Mouse (Mus musculus): ENCODE measurements at regions not wholly inside any gene's neighbourhood (a gene's known extent, or its start where the extent isn't known, plus 50 kb on each side); places are given as distances from the start of the nearest gene placed in this dataset.

DNA sequence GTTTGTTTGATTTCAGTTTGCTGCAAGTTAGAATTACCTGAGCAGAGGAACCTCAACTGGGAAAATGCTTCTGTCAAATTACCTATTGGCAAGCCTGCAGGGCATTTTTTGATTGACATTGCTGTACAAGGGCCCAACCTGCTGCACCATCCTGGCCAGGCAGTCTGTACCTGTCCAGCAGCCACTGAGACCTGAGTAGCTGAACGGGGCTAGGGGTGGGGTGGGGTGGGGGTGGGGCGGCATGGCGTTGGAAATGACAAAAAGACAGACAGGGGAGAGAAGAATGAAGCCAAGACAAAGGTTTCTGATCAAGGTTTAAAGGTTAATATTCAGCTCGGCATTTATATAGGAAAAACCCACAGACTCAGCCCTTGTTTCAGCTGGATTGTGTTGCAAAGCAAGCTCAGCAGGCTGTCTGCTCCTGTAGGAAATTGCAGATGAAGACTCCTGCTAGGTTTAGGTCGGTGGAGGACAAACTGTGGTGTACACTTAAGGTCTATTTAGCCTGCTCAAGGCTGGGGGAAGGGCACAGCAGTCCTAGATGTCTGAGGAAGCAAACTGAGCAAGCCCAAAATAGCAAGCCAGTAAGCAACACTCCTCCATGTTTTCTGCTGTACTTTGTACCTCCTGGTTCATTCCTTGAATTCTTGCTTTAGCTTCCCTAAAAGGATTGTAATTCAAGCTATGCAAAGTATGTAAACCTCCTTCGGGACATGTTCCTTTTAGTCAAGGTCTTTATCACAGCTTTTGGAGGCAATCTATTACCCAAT lies 369.4 kb upstream of the Nrsn1 start:
- Histone ChIP-seq H3K4me1 (ENCODE audit: control insufficient read depth in 2 of 2, insufficient read depth in 2 of 2, low read length in 2 of 2, poor library complexity in 1 of 2) (peaks cover 0 to 2% of the 10 kb centered on the region in 2 experiments; a peak in 1 of 4 replicates), H3K27ac (ENCODE audit: insufficient read depth, low read depth, low read length, poor library complexity, severe bottlenecking) (peak overlapping the region; percentile 85), H3K9ac (ENCODE audit: insufficient read depth, low read depth, low read length, poor library complexity, severe bottlenecking) (no peak overlapping the region), H3K9me3 (ENCODE audit: control insufficient read depth, insufficient read depth, low read depth, low read length) (no peaks in the 10 kb centered on the region), H3K36me3 (ENCODE audit: control insufficient read depth, insufficient read depth, low read length, poor library complexity, severe bottlenecking) (no peaks in the 10 kb centered on the region), H3K4me3 (ENCODE audit: insufficient read depth in 1 of 2, low read depth in 1 of 2, low read length in 2 of 2, poor library complexity in 1 of 2, severe bottlenecking in 1 of 2) (no peak overlapping the region)
- in situ Hi-C loops (cut with MboI; ENCODE audit: low sequenced_read_pairs in 2 of 2, unreplicated experiment in 2 of 2) = no loop called here
- TF ChIP-seq HCFC1 (IDR thresholded peaks at IDR 0.05; ENCODE audit: borderline replicate concordance, insufficient read depth, low read length) (no peak), MAFK (IDR thresholded peaks at IDR 0.05; ENCODE audit: insufficient read depth, low read depth, low read length) (no peak), ZC3H11A (IDR thresholded peaks at IDR 0.05; ENCODE audit: borderline replicate concordance, low read depth, low read length) (no peak), ZNF384 (IDR thresholded peaks at IDR 0.05; ENCODE audit: low read depth, low read length) (no peak), CHD2 (IDR thresholded peaks at IDR 0.05; ENCODE audit: low read depth, low read length) (no peak)
- peak; percentile 54 for DNase-seq (ENCODE audit: low read depth, low spot score)

DNA sequence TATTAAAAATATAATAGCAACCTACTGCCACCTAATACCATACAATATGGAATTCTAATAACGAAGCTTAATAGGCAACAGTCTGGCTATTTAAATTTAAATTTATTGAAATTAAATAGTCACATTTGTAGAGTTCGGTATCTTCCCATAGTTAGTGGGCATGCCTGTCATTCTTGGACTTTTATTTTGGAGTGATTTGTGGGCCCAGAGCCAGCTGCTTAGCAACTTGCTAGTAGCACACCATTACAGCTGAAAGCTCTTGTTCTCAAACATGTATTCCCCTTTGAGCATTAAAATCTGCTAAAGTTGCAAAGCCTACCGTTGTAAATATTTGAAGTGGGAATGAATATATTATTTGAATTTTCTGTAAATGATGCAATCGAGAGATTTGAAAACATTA lies 359.2 kb upstream of the Nrsn1 start:
- no peaks in the 10 kb centered on the region for H3K36me3 ChIP-seq (ENCODE audit: control insufficient read depth, insufficient read depth, low read length, poor library complexity, severe bottlenecking)
- H3K4me1 ChIP-seq (ENCODE audit: control insufficient read depth in 2 of 2, insufficient read depth in 2 of 2, low read length in 2 of 2, poor library complexity in 1 of 2) = no peaks in the 10 kb centered on the region
- H3K27ac ChIP-seq (ENCODE audit: insufficient read depth, low read depth, low read length, poor library complexity, severe bottlenecking) = no peak overlapping the region
- H3K9ac ChIP-seq (ENCODE audit: insufficient read depth, low read depth, low read length, poor library complexity, severe bottlenecking) = no peak overlapping the region
- no peaks in the 10 kb centered on the region for H3K9me3 ChIP-seq (ENCODE audit: control insufficient read depth, insufficient read depth, low read depth, low read length)
- H3K4me3 ChIP-seq (ENCODE audit: insufficient read depth in 1 of 2, low read depth in 1 of 2, low read length in 2 of 2, poor library complexity in 1 of 2, severe bottlenecking in 1 of 2) = no peak overlapping the region
- DNase-seq (ENCODE audit: low read depth, low spot score) = no peak
- TF ChIP-seq MAFK (IDR thresholded peaks at IDR 0.05; ENCODE audit: insufficient read depth, low read depth, low read length) (no peak), HCFC1 (IDR thresholded peaks at IDR 0.05; ENCODE audit: borderline replicate concordance, insufficient read depth, low read length) (no peak), ZNF384 (IDR thresholded peaks at IDR 0.05; ENCODE audit: low read depth, low read length) (no peak), ZC3H11A (IDR thresholded peaks at IDR 0.05; ENCODE audit: borderline replicate concordance, low read depth, low read length) (no peak), CHD2 (IDR thresholded peaks at IDR 0.05; ENCODE audit: low read depth, low read length) (no peak)
- in situ Hi-C loops (cut with MboI; ENCODE audit: low sequenced_read_pairs in 2 of 2, unreplicated experiment in 2 of 2) = no loop called here

DNA sequence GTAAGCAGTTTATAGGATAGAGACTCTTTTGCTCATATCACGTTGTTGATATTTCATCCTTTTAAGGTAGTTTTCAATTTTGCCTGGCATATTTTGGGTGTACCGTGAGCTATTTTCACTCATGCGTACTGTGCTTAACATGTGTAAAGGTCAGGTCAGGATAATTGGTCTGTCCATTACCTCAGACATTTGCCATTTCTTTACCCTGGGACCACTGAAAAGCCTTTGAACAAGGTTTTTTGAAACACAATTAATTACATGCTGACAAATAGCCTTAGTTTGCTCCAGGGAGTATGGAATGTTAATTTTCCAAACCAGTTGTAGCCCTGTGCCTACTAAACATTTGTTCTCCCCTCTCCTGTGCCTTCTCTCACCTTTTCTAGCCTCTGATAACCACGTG lies 347.3 kb upstream of the Nrsn1 start:
- no peak for TF ChIP-seq CHD2 (IDR thresholded peaks at IDR 0.05; ENCODE audit: low read depth, low read length)
- TF ChIP-seq HCFC1 (IDR thresholded peaks at IDR 0.05; ENCODE audit: borderline replicate concordance, insufficient read depth, low read length) = no peak
- H3K27ac ChIP-seq (ENCODE audit: insufficient read depth, low read depth, low read length, poor library complexity, severe bottlenecking) = no peak overlapping the region
- H3K9me3 ChIP-seq (ENCODE audit: control insufficient read depth, insufficient read depth, low read depth, low read length) = no peaks in the 10 kb centered on the region
- H3K9ac ChIP-seq (ENCODE audit: insufficient read depth, low read depth, low read length, poor library complexity, severe bottlenecking) = no peak overlapping the region
- H3K4me3 ChIP-seq (ENCODE audit: insufficient read depth in 1 of 2, low read depth in 1 of 2, low read length in 2 of 2, poor library complexity in 1 of 2, severe bottlenecking in 1 of 2) = no peak overlapping the region
- in situ Hi-C loops (cut with MboI; ENCODE audit: low sequenced_read_pairs in 2 of 2, unreplicated experiment in 2 of 2) = no loop called here
- H3K4me1 ChIP-seq (ENCODE audit: control insufficient read depth in 2 of 2, insufficient read depth in 2 of 2, low read length in 2 of 2, poor library complexity in 1 of 2) = no peaks in the 10 kb centered on the region
- no peaks in the 10 kb centered on the region for H3K36me3 ChIP-seq (ENCODE audit: control insufficient read depth, insufficient read depth, low read length, poor library complexity, severe bottlenecking)
- no peak for DNase-seq (ENCODE audit: low read depth, low spot score)

DNA sequence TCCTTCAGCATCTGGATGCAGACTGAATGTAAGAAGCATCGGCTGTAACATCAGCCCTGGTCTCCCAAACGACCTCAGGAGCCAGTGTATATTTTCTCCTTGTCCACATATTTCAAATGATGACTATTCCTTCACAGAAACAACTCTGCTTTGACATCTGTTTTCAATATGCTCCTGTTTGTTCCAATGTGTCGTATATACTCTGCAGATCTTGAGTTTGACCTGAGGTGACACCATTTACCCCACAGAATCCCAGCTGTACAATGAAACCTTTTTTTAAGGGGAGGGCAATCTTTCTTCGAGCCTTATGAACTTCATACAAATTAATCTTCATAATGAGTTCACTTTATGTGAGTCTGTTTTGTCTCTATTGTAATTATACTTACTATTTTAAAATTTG lies 341.7 kb upstream of the Nrsn1 start:
- Histone ChIP-seq H3K27ac (ENCODE audit: insufficient read depth, low read depth, low read length, poor library complexity, severe bottlenecking) (no peak overlapping the region), H3K4me3 (ENCODE audit: insufficient read depth in 1 of 2, low read depth in 1 of 2, low read length in 2 of 2, poor library complexity in 1 of 2, severe bottlenecking in 1 of 2) (no peak overlapping the region), H3K9me3 (ENCODE audit: control insufficient read depth, insufficient read depth, low read depth, low read length) (no peaks in the 10 kb centered on the region), H3K36me3 (ENCODE audit: control insufficient read depth, insufficient read depth, low read length, poor library complexity, severe bottlenecking) (no peaks in the 10 kb centered on the region), H3K4me1 (ENCODE audit: control insufficient read depth in 2 of 2, insufficient read depth in 2 of 2, low read length in 2 of 2, poor library complexity in 1 of 2) (no peaks in the 10 kb centered on the region), H3K9ac (ENCODE audit: insufficient read depth, low read depth, low read length, poor library complexity, severe bottlenecking) (no peak overlapping the region)
- in situ Hi-C loops (cut with MboI; ENCODE audit: low sequenced_read_pairs in 2 of 2, unreplicated experiment in 2 of 2) = no loop called here
- no peak for DNase-seq (ENCODE audit: low read depth, low spot score)
- no peak for TF ChIP-seq ZNF384 (IDR thresholded peaks at IDR 0.05; ENCODE audit: low read depth, low read length)
- no peak for TF ChIP-seq MAFK (IDR thresholded peaks at IDR 0.05; ENCODE audit: insufficient read depth, low read depth, low read length)
- TF ChIP-seq HCFC1 (IDR thresholded peaks at IDR 0.05; ENCODE audit: borderline replicate concordance, insufficient read depth, low read length) = no peak
- no peak for TF ChIP-seq ZC3H11A (IDR thresholded peaks at IDR 0.05; ENCODE audit: borderline replicate concordance, low read depth, low read length)
- no peak for TF ChIP-seq CHD2 (IDR thresholded peaks at IDR 0.05; ENCODE audit: low read depth, low read length)

DNA sequence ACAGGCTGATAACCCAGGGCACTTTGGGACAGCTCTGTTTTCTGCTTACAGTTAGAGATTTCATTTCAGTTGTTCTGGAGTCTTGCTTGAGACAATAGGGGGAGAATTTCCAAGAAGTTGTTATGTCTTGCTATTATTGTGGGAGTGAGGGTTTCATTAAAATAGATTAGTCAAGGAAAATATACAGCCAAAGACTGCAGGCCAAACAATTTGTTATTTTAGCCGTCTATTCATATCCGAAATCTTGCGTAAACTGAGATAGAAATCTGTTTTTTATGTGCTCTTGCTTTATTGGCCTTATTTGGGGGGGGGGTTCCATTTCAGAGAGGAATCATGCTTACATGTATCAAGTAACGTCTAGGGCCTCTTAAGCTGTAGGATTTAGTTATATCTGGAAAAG lies 339.3 kb upstream of the Nrsn1 start:
- no peak for DNase-seq (ENCODE audit: low read depth, low spot score)
- H3K4me1 ChIP-seq (ENCODE audit: control insufficient read depth in 2 of 2, insufficient read depth in 2 of 2, low read length in 2 of 2, poor library complexity in 1 of 2) = no peaks in the 10 kb centered on the region
- H3K36me3 ChIP-seq (ENCODE audit: control insufficient read depth, insufficient read depth, low read length, poor library complexity, severe bottlenecking) = no peaks in the 10 kb centered on the region
- no peak overlapping the region for H3K4me3 ChIP-seq (ENCODE audit: insufficient read depth in 1 of 2, low read depth in 1 of 2, low read length in 2 of 2, poor library complexity in 1 of 2, severe bottlenecking in 1 of 2)
- H3K9me3 ChIP-seq (ENCODE audit: control insufficient read depth, insufficient read depth, low read depth, low read length) = no peaks in the 10 kb centered on the region
- no peak for TF ChIP-seq ZC3H11A (IDR thresholded peaks at IDR 0.05; ENCODE audit: borderline replicate concordance, low read depth, low read length)
- TF ChIP-seq CHD2 (IDR thresholded peaks at IDR 0.05; ENCODE audit: low read depth, low read length) = no peak
- TF ChIP-seq ZNF384 (IDR thresholded peaks at IDR 0.05; ENCODE audit: low read depth, low read length) = no peak
- TF ChIP-seq HCFC1 (IDR thresholded peaks at IDR 0.05; ENCODE audit: borderline replicate concordance, insufficient read depth, low read length) = no peak
- TF ChIP-seq MAFK (IDR thresholded peaks at IDR 0.05; ENCODE audit: insufficient read depth, low read depth, low read length) = no peak
- H3K27ac ChIP-seq (ENCODE audit: insufficient read depth, low read depth, low read length, poor library complexity, severe bottlenecking) = no peak overlapping the region
- no peak overlapping the region for H3K9ac ChIP-seq (ENCODE audit: insufficient read depth, low read depth, low read length, poor library complexity, severe bottlenecking)
- in situ Hi-C loops (cut with MboI; ENCODE audit: low sequenced_read_pairs in 2 of 2, unreplicated experiment in 2 of 2) = no loop called here
